Mouse (Mus musculus) left cerebral cortex, postnatal 14 days (tissue): Measurements from ENCODE around the gene Tep1. TPM values are rescaled to one million over a fixed set of nuclear protein-coding genes. Genes with fewer than 3 reads are reported as not detected.
"Not testable (repeated sequence)": the region's sequence is repeated elsewhere in the genome, so short reads cannot be mapped to it uniquely, and the experiment has no call there.

ENCODE experiments used
- DNase-seq, 2 experiments: peaks; one replicate each; pipeline ENCODE4 v3.0.0; 2021 to 2022; ENCODE audit warnings: low spot score in 2 of 2, mixed read lengths in 1 of 2
- intact Hi-C: fragments of 180-260 bp; cut with DNase I; formaldehyde crosslinking; loops from one replicate; pipeline ENCODE4 v1.15.1; 2025
- total RNA-seq, 2 experiments: library from RNA; stranded (reverse); gene quantifications; 2 replicates each; pipeline ENCODE4 v1.2.3; 2021

Gene Tep1
- total RNA-seq, 2 experiments from 2014 or later, result 2.2 to 2.6 TPM

GRCm38 (mm10) chr14:50871284-50871683 is 924 bp upstream of the Tep1 start:
- DNase-seq, result no peak
- intact Hi-C loops, result no loop called here

GRCm38 (mm10) chr14:50870805-50871143 is 414 bp upstream of the Tep1 start:
- intact Hi-C loops, result no loop called here
- DNase-seq, result no peak

DNA sequence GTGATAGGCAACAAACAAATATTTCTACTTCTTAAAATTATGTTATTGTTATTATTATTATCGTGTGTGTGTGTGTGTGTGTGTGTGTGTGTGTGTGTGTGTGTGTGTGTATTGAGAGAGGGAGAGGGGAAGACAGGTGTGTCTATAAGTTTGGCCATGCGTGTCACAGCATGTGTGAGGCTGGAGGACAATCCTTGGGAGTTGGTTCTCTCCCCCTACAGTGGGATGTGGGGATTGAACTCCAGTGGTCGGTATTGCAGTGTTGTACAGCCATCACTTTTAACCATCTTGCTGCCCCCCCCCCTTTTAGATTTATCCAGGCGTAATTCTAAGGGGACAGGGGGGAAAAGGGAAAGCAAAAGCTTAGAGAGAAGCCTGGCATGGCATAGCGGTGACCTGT is 1.7 kb downstream of the Tep1 start:
- intact Hi-C loops, result no loop called here

DNA sequence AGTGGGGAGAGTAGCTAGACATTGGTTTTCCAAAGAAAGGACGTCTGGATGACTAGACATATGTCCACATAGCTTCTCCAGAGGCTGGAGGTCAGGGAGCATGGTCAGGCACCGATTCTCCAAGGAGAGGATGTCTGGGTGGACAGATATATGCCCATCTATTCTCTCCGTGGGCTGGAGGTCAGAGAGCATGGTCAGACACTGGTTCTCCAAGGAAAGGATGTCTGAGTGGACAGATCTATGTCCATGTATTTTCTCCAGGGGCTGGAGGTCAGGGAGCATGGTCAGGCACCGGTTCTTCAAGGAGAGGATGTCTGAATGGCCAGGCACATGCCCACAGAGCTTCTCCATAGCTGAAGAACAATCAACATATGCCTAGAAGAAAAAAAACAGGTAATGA is 2.1 kb downstream of the Tep1 start:
- intact Hi-C loops, result no loop called here
- DNase-seq, result no peak

More for the DNA sequence above, 1.7 kb downstream of the Tep1 start:
- no peak for DNase-seq

GRCm38 (mm10) chr14:50866966-50867365 is 3.4 kb downstream of the Tep1 start:
- intact Hi-C loops, result no loop called here

DNA sequence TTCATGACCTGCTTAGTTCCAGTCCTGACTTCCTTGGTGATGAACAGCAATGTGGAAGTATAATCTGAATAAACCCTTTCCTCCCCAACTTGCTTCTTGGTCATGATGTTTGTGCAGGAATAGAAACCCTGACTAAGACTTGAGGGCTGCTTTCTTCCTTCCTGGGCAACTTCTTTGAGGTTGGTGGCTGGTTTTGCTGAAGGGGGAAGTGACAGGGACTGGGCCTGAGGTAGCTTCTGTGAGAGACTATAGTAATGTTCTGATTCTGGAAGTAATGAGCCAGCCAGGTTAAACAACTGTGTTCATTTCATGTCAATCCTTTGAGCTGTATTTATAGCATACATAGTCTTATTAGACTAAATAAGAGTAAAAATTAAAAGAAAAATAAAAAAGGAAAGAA is 5.4 kb downstream of the Tep1 start:
- DNase-seq, intact Hi-C loops: not testable (repeated sequence)

More at GRCm38 (mm10) chr14:50866966-50867365, 3.4 kb downstream of the Tep1 start:
- DNase-seq, result no peak

- intact Hi-C loops, result no loop called here
- DNase-seq, result no peak
Measured at GRCm38 (mm10) chr14:50862641-50863040, 7.7 kb downstream of the Tep1 start.

GRCm38 (mm10) chr14:50855788-50856187 is 14.6 kb downstream of the Tep1 start:
- intact Hi-C loops, result no loop called here

DNA sequence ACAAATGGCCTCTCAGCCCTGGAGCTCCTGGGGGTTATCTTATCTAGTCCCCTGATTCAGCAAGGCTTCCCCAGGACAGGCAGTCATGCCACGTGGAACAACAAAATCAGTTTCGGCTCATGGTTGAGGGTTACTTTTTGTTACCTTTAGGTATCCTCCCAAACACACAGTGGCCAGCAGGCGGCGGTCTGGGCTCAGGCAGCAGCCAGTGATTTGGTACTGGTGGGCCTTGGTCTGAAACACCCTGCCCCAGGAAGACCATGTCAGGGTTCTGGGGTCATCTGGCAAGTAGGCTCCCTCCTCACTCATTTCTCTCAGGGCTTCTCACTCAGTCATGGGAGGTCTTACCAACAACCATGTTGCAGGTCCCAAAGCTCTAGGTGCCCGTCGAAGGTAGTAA is 33.1 kb downstream of the Tep1 start:
- intact Hi-C loops, result no loop called here

More at GRCm38 (mm10) chr14:50855788-50856187, 14.6 kb downstream of the Tep1 start:
- DNase-seq, result no peak

DNA sequence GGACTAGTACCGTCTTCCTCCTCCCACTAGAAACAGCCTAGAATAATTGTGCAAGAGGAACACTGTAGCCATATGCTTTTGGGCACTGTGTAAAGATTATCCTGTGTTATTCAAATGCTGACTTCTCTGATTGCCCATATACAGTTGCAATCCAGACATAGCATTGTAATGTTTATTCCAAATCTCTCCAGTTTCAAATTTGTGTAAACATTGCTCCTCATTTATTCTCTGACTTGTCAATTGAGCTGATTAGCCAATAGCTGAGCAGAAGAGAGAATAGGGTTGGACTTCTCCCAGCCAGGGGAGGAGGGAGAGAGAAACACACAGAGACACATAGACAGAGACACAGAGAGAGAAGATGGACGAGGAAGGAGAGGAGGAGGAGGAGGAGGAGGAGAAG is 35.9 kb downstream of the Tep1 start:
- no peak for DNase-seq
- intact Hi-C loops, result no loop called here

More for the DNA sequence above, 33.1 kb downstream of the Tep1 start:
- peak in 1 of 2 experiments; percentile 6 for DNase-seq

- DNase-seq, result peak; percentile 14 to 23
Measured at GRCm38 (mm10) chr14:50833964-50834363, 36.4 kb downstream of the Tep1 start.

GRCm38 (mm10) chr14:50829878-50830277 is 40.5 kb downstream of the Tep1 start:
- intact Hi-C loops, result no loop called here

More at GRCm38 (mm10) chr14:50833964-50834363, 36.4 kb downstream of the Tep1 start:
- intact Hi-C loops, result no loop called here

GRCm38 (mm10) chr14:50826579-50826978 is 43.8 kb downstream of the Tep1 start:
- intact Hi-C loops, result no loop called here
- DNase-seq, result peak; percentile 22 to 53

More at GRCm38 (mm10) chr14:50829878-50830277, 40.5 kb downstream of the Tep1 start:
- DNase-seq, result no peak

- intact Hi-C loops, result loop anchor here (5.0 kb wide), 1 partner anchor 93 kb away; no protein-coding TSS in a partner anchor
- no peak for DNase-seq
Measured at GRCm38 (mm10) chr14:50824219-50824618, 46.1 kb downstream of the Tep1 start.

DNA sequence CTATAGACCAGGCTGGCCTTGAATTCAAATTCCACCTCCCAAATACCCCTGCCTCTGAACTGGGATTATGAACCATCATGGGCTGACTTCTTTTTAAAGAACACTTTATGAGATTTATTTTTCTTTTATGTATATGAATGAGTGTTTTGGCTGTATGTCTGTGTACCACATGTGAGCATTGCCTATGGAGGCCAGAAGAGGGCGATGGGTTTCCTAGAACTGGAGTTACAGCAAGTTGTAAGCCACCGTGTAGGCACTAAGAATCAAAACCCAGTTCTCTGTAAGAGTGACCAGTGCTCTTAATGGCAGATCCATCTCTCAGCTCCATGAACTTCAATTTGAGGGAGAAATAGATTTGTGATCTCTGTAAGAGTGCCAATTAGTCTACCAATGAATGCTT is 47.1 kb downstream of the Tep1 start:
- DNase-seq, result no peak
- intact Hi-C loops, result loop anchor here (5.0 kb wide), 1 partner anchor 94 kb away; no protein-coding TSS in a partner anchor

DNA sequence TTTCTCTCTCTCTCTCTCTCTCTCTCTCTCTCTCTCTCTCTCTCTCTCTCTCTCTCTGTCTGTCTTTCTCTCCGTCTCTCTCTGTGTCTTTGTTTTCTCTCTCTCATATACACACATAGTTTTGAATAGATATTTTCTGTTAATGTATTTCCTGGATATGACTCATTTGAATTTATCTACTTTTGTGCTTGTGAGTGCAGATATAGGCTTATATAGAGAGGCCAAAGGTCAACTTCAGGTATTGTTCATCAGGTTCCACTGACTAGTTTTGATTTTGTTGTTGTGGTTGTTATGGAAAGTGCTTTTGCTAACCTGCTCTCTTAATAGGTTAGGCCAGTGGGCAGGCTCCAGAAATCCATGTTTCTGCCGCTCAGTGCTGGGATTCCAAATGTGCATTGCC is 57.3 kb downstream of the Tep1 start:
- DNase-seq, result no peak
- intact Hi-C loops, result no loop called here

- DNase-seq, result peak; percentile 99
Measured at GRCm38 (mm10) chr14:50807487-50808072, 62.8 kb downstream of the Tep1 start, which contains the start of the genes Ccnb1ip1 and Parp2. TSS of gene Ccnb1ip1 (minus strand) at chr14:50807732. TSS of gene Parp2 (plus strand) at chr14:50807841.

DNA sequence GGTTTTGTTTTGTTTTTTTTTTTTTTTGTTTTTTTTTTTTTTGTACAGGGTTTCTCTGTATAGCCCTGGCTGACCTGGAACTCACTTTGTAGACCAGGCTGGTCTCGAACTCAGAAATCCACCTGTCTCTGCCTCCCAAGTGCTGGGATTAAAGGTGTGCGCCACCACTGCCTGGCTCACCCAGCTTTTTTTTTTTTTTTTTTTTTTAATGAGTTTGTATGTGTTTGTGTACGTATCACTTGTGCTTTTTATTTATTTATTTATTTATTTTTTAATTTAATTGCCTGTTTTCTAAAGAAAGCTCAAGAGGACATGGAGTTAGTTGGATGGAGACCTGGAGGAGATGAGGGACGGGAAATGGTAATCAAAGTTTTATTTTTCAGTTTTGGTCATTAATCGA is 63.9 kb downstream of the Tep1 start:
- not testable (repeated sequence) for DNase-seq
- intact Hi-C loops, result loop anchor here (2.0 to 10.0 kb wide), 2 partner anchors 218 to 256 kb away; no protein-coding TSS in a partner anchor

More at GRCm38 (mm10) chr14:50807487-50808072, 62.8 kb downstream of the Tep1 start, which contains the start of the genes Ccnb1ip1 and Parp2:
- intact Hi-C loops, result loop anchor here (1.0 to 10.0 kb wide), 3 partner anchors 217 to 282 kb away; no protein-coding TSS in a partner anchor

DNA sequence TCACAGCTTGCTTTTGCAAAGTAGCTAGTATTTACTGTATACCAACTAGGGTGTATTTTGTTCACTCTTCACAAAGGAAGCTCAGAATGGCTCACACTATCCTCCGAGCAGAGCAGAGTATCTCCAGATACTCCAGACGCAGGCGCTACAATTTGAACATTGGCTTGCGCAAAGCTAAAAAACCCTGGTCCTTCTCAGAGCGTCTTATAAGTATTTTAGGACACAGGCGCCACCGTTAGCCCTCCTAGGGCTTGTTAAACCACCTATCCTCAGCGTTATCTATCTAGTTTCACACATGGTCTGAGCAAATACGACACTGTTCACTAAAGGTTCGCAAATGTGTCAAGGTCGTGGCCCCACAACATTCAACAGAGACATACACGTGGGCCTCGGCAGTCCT is 65.7 kb downstream of the Tep1 start:
- DNase-seq, result no peak
- intact Hi-C loops, result loop anchor here (10.0 kb wide), 1 partner anchor 220 kb away; no protein-coding TSS in a partner anchor

GRCm38 (mm10) chr14:50802843-50803562 is 67.4 kb downstream of the Tep1 start:
- intact Hi-C loops, result loop anchor here (1.0 to 10.0 kb wide), 2 partner anchors 222 to 260 kb away; no protein-coding TSS in a partner anchor
- DNase-seq, result peak in 1 of 2 experiments; percentile 21
